ENCODE assay signal across 8 mouse cellular contexts in genomic region chr1:40768606-40769005, GRCm38 (mm10). TPM values are rescaled to one million over a fixed set of nuclear protein-coding genes. Genes with fewer than 3 reads are reported as not detected.
DNase-seq lines count a peak whose midpoint lies in the region; ATAC-seq lines count a peak whose summit lies in the region.
"Had no signal": no experiment of that assay in that cellular context is flagged by ENCODE, and none has a peak within 500 bp of the region (broad histone marks: within the 10 kb centered on the region; RNA-seq: fewer than 3 reads in every experiment).

No protein-coding gene starts in this region.

- WGBS in midbrain, embryonic 11.5 days, result 25% methylated on average over 6 of the region's 6 CpGs
- WGBS in midbrain, embryonic 15.5 days, result 25% methylated on average over 6 of the region's 6 CpGs
- WGBS in neural tube, embryonic 11.5 days, result 34% methylated on average over 6 of the region's 6 CpGs

- H3K27ac ChIP-seq in midbrain, embryonic 11.5 days (ENCODE audit: low read depth, low read length), result no peak overlapping the region
- H3K27ac ChIP-seq in midbrain, embryonic 15.5 days, result no peak overlapping the region
- no peak overlapping the region for H3K27ac ChIP-seq in neural tube, embryonic 11.5 days (ENCODE audit: low read depth, low read length)

- DNase-seq in midbrain, embryonic 11.5 days (ENCODE audit: low spot score, missing footprints), result peak; percentile 91
- DNase-seq in R1 (ENCODE audit: low read depth, low spot score), result peak; percentile 70
- DNase-seq in c-Kit-positive CD71-positive TER-119-positive erythroid progenitor cells, embryonic 14.5 days (ENCODE audit: low spot score), result peak; percentile 59
- DNase-seq in gastrocnemius, postnatal 36 days, result peak; percentile 21 to 31
- DNase-seq in left cerebral cortex, adult 18-20 months (ENCODE audit: low spot score in 2 of 2), result peak; percentile 49 to 50
- DNase-seq in neural tube, embryonic 11.5 days (ENCODE audit: low spot score), result peak; percentile 70

- no peaks in the 10 kb centered on the region for H3K9me3 ChIP-seq in midbrain, embryonic 11.5 days (ENCODE audit: control insufficient read depth, low read length)
- no peaks in the 10 kb centered on the region for H3K9me3 ChIP-seq in midbrain, embryonic 15.5 days
- no peaks in the 10 kb centered on the region for H3K9me3 ChIP-seq in neural tube, embryonic 11.5 days (ENCODE audit: control insufficient read depth, low read length)

- H3K4me3 ChIP-seq in midbrain, embryonic 11.5 days (ENCODE audit: low read depth, low read length), result no peak overlapping the region
- H3K4me3 ChIP-seq in midbrain, embryonic 15.5 days, result no peak overlapping the region
- no peak overlapping the region for H3K4me3 ChIP-seq in neural tube, embryonic 11.5 days (ENCODE audit: low read depth, low read length)
- H3K4me3 ChIP-seq: myocyte had no signal

- ATAC-seq in midbrain, embryonic 11.5 days (ENCODE audit: low FRiP score), result no peak
- no peak for ATAC-seq in midbrain, embryonic 15.5 days (replicated peaks)
- ATAC-seq in neural tube, embryonic 11.5 days (ENCODE audit: insufficient read depth, low FRiP score, low TSS enrichment), result no peak

- intact Hi-C loops in gastrocnemius, postnatal 36 days (cut with DNase I), result loop anchor here (2.0 to 5.0 kb wide), 2 partner anchors 86 to 190 kb away; partner anchors contain the start of gene Slc9a2

- no peaks in the 10 kb centered on the region for H3K27me3 ChIP-seq in midbrain, embryonic 11.5 days (ENCODE audit: control insufficient read depth, insufficient read depth, low read length)
- no peaks in the 10 kb centered on the region for H3K27me3 ChIP-seq in midbrain, embryonic 15.5 days (replicated peaks)
- H3K27me3 ChIP-seq in neural tube, embryonic 11.5 days (ENCODE audit: control insufficient read depth, insufficient read depth, low read length), result no peaks in the 10 kb centered on the region

- no peak overlapping the region for H3K4me2 ChIP-seq in midbrain, embryonic 11.5 days
- H3K4me2 ChIP-seq in midbrain, embryonic 15.5 days, result no peak overlapping the region
- H3K4me2 ChIP-seq in neural tube, embryonic 11.5 days (ENCODE audit: low read depth), result no peak overlapping the region

- H3K36me3 ChIP-seq in midbrain, embryonic 11.5 days (ENCODE audit: control insufficient read depth, insufficient read depth, low read length), result no peaks in the 10 kb centered on the region
- H3K36me3 ChIP-seq in midbrain, embryonic 15.5 days (replicated peaks), result no peaks in the 10 kb centered on the region
- H3K36me3 ChIP-seq in neural tube, embryonic 11.5 days (ENCODE audit: control insufficient read depth, insufficient read depth, low read length), result no peaks in the 10 kb centered on the region

- H3K9ac ChIP-seq in midbrain, embryonic 11.5 days (ENCODE audit: low read length), result no peak overlapping the region
- H3K9ac ChIP-seq in midbrain, embryonic 15.5 days, result no peak overlapping the region
- no peak overlapping the region for H3K9ac ChIP-seq in neural tube, embryonic 11.5 days (ENCODE audit: low read length)

- H3K4me1 ChIP-seq in midbrain, embryonic 11.5 days (ENCODE audit: control insufficient read depth, insufficient read depth, low read length), result no peaks in the 10 kb centered on the region
- no peaks in the 10 kb centered on the region for H3K4me1 ChIP-seq in midbrain, embryonic 15.5 days
- no peaks in the 10 kb centered on the region for H3K4me1 ChIP-seq in neural tube, embryonic 11.5 days (ENCODE audit: control insufficient read depth, insufficient read depth, low read length)

RNA-seq across cellular contexts. Expression of gene Mfsd9, which starts 21.9 kb away (rescaled TPM):
- 3.0 and 4.0 TPM in 2 replicates for polyA plus RNA-seq in midbrain, embryonic 11.5 days (2014; fragmentation: Nextera tagmentation; extraction: Ambion mirVana)
- polyA plus RNA-seq in midbrain, embryonic 15.5 days (2015; fragmentation: Nextera tagmentation; extraction: Ambion mirVana), result 6.6 and 8.5 TPM in 2 replicates
- total RNA-seq in gastrocnemius, postnatal 36 days (2021), result under 1 TPM; 0.15 to 0.41 TPM
- 1 to 10 TPM; 3.7 to 4.2 TPM for total RNA-seq in left cerebral cortex, adult 18-20 months (2021)
- 4.0 and 5.0 TPM in 2 replicates for polyA plus RNA-seq in neural tube, embryonic 11.5 days (2014; fragmentation: Nextera tagmentation; extraction: Ambion mirVana)

RNA-seq across cellular contexts. Expression of gene Tmem182, which starts 36.8 kb away (rescaled TPM):
- 0.11 TPM in 1 of 2 replicates, not detected in the other for polyA plus RNA-seq in midbrain, embryonic 11.5 days (2014; fragmentation: Nextera tagmentation; extraction: Ambion mirVana)
- polyA plus RNA-seq in midbrain, embryonic 15.5 days (2015; fragmentation: Nextera tagmentation; extraction: Ambion mirVana), result 0.06 TPM in 2 replicates
- 100 to 1,000 TPM; 192 to 209 TPM for total RNA-seq in gastrocnemius, postnatal 36 days (2021)
- total RNA-seq in left cerebral cortex, adult 18-20 months (2021), result under 1 TPM; 0.16 to 0.33 TPM
- polyA plus RNA-seq in neural tube, embryonic 11.5 days (2014; fragmentation: Nextera tagmentation; extraction: Ambion mirVana), result 1.4 and 1.7 TPM in 2 replicates

Comparison
In these comparisons a context has a peak if more than half of its experiments do, and no peak if none do; other contexts are left out.
1. DNase-seq: peak in every context shown above with its lines; median percentile 91 in midbrain, embryonic 11.5 days; 70 in R1; 70 in neural tube, embryonic 11.5 days; 59 in c-Kit-positive CD71-positive TER-119-positive erythroid progenitor cells, embryonic 14.5 days; 50 in left cerebral cortex, adult 18-20 months; 26 in gastrocnemius, postnatal 36 days.